Mouse (Mus musculus) common myeloid progenitor, adult 5-6 weeks (primary cell): ENCODE measurements around the gene Nanos2. TPM values are rescaled to one million over a fixed set of nuclear protein-coding genes. Genes with fewer than 3 reads are reported as not detected.

Source experiments
- ATAC-seq: replicated peaks from 2 replicates; pipeline ENCODE4 v1.8.0; 2016; ENCODE audit warnings: low read depth, mild to moderate bottlenecking, moderate TSS enrichment, inconsistent platforms; ENCODE audit not compliant: poor library complexity, severe bottlenecking
- total RNA-seq: library from RNA; stranded (forward); fragments of 200-1000, 187-1606 nt; gene quantifications from 2 replicates; pipeline ENCODE4 v1.2.3, GENCODE M21; 2017

The Nanos2 gene
- total RNA-seq, result not detected in 2 replicates

DNA sequence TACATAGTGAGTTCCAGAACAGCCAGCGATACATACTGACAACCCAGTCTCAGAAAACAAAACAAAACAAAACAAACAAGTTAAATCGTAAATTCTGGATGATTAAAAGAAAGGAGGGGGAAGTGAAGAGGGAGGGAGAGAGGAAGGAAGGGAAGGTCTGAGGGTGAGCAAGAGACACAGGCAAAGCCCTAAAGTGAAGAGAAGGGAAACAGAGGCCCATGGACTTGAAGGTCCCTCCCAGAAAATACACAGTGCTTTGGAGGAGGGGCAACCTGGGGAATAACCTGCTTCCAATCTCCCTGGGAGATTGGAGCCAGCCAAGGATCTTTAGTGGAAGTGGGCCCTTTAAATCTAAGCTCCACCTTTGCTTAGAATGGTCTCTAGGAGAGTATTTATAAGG is at the start of gene Nanos2:
Gene Nanos2 (plus strand): TSS at position 301 of the 400 bp plus-strand sequence.
- ATAC-seq, result no peak

DNA sequence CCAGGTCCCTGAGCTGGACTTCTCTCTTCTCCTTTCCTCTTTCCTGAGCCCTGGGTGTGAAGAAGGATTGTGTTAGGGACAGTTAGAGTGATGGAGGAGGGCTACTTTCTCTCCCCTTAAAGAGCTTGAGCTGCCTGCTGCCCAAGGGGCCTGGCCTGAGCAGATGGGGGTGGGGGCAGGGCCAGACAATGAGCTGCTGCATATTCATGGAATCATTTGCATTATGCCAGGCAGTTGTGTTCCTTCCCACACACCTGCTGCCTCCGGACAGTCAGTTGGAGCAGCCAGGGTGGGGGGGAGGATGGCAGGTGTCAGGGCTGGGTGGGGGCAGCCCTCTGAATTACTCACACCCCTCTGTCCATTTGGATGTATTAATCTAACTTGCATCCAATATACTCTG is 44.8 kb upstream of the Nanos2 start:
- ATAC-seq, result no peak

DNA sequence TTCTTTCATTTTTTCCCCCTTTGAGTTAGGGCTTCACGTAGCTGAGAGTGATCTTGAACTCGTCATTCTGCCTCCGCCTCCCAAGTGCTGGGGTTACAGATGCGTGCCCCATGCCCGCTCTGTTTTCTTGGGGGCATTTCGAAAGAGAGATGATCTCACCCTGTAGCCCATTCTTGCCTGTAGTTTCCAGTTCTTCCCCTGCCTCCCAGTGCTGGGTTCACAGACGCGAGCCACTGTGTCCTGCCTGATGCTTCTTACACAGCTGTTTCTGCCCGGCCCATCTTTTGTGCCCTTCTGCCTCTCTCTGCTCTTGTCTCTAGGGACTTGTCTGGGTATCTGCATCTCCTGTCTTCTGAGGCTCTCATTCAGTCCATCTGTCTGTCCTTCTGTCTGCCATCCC is 44.4 kb upstream of the Nanos2 start:
- ATAC-seq, result no peak

DNA sequence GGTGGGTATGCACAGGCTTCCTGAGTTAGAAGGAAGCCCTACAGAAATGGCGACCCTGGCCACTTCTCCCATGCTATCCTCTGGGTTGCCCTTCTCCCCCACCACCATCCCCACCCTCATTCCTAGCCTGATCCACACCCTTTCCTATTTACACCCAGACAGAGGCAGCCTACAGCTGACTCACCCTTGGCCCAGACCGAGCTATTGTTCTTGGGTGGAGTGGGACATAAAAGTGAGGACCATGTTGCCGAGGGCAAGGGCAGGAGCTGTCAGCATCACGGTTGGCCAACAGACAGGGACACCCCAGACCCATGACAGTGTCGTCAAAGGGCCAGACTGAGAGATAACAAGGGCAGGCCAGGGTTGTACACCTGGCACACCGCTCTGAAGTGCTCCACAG is 39.0 kb upstream of the Nanos2 start:
- ATAC-seq, result no peak

DNA sequence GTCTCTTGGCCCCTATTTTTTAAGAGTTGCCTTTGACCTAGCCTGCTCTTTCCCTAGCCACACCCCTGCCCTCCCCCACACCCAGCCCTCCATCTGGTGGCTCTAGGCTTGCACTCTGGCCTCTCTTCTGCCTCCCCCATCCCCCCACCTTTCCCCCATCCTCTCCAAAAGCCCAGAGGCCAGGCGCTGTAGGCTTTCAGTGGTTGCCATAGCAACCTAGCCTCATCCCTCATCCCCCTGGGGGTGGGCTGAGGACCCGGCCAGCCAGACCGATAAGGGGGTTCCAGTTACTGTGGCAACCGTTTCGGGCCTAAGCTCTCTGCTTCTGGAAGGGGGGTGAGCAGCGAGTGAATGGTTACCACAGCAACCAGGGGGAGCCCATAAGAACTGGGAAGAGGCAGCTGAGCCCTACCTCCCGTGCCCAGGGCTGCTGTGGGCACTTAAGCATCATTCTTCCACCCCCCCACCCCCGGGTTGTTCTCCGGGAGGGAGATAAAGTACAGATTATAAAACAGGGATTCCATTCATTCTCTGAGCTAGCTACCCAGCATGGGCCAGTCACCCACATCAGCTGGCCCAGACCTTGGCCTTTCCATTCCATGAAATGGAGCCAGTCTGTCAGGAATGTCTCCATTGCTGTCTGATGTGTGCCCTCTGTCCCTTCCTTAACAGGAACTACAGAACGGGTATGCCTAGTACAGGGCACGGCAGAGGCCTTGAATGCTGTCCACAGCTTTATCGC is 37.2 kb upstream of the Nanos2 start:
- ATAC-seq, result no peak

DNA sequence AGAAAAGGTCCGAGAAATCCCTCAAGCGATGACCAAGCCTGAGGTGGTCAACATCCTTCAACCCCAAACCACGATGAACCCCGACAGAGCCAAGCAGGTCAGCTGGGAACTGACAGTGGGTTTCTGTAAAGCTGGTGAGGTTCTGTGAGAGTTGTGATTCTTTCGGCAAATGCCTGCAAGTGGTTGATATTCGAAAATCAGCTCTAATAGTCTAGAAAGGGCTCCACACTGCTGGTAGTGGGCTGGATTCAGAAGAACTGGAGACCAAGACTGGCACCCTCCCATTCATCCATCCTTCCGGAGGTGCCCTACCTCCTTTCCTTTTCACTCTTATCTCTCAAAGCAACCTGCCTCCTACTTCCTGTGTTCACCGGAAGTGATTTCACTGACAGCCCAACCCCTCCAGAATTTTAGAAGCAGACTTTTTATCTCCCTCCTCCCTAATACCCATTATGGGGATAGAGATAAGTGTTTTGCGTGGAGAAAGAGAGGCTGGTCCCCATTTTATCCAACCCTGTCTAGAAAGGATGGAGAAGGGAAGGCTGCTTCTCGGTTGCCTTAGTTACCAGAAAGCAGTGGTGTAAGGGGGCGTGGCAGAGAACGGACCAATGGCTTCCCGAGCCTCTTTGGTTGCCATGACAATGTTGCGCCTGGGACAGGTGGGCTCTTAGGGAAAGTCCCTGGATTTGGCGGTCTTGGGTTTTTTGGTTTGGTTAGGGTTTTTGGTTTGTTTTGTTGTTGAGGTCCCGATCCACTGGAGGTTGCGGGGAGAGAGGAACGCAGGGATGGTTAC is 36.5 kb upstream of the Nanos2 start:
- ATAC-seq, result peak; percentile 83

DNA sequence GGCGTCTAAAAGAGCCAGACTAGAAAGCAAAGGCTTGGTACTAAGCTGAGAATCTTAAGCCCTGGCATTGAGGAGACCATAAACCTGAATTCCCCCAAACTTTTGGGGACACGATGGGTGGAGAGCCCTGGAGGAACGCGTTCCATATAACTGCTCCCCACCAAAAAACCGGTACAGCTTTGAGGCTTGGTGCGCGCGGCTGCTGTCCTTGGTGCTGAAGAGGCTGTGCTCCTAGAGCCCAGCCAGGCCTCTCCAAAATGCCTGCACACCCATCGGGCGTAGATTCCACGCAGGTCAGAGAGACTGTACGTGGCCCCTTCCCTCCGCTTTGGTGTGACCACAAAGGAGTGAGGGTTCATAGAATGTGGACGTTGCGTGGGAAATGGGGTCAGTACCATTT is 35.8 kb upstream of the Nanos2 start:
- ATAC-seq, result peak; percentile 84

DNA sequence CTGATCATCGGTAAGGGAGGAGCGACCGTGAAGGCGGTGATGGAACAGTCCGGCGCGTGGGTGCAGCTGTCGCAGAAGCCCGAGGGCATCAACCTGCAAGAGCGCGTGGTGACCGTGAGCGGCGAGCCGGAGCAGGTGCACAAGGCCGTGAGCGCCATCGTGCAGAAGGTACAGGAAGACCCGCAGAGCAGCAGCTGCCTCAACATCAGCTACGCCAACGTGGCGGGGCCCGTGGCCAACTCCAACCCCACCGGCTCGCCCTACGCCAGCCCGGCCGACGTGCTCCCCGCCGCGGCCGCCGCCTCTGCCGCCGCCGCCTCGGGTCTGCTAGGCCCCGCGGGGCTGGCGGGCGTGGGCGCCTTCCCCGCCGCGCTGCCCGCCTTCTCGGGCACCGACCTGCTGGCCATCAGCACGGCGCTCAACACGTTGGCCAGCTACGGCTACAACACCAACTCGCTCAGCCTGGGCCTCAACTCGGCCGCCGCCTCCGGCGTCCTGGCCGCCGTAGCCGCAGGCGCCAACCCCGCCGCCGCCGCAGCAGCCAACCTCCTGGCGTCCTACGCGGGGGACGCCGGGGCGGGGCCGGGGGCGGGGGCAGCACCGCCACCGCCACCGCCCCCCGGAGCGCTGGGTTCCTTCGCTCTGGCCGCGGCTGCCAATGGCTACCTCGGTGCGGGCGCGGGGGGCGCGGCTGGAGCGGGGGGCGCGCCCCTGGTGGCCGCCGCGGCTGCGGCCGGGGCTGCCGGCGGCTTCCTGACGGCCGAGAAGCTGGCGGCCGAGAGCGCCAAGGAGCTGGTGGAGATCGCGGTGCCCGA is 29.4 kb upstream of the Nanos2 start:
- ATAC-seq, result peak; percentile 23; the same call in 1 of the 2 replicates

DNA sequence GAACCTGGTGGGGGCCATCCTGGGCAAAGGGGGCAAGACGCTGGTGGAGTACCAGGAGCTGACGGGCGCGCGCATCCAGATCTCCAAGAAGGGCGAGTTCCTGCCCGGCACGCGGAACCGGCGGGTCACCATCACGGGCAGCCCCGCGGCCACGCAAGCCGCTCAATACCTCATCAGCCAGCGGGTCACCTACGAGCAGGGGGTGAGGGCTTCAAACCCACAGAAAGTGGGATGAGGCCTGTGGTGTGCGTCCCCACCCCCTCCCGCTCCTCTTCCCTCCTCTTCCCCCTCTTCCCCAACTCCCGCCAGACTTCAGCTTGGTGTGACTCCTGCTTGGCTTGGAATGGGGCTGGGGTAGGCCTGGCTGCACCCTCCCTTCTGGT is 28.8 kb upstream of the Nanos2 start:
- 0 out of 2 replicates have a peak, but pooled peaks have one; percentile 16 for ATAC-seq

DNA sequence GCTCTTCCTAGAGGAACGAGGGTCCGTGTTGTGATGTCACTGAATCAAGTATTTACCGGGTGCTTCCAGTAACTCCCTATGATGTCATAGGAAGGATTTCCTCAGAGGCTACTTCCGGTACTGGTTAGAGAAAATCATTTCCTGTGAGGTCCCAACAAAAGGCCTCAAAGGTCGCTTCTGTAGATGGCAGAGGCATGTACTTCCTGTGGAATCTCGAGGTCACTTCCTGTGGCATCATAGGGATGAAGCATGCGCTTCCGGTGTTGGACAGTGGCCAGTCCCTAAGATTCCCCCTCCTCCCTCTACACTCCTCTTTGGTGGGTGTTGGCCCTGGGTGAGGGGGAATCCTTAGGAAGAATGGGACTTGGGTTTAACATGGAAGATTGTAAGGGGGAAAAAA is 27.8 kb upstream of the Nanos2 start:
- no peak for ATAC-seq

DNA sequence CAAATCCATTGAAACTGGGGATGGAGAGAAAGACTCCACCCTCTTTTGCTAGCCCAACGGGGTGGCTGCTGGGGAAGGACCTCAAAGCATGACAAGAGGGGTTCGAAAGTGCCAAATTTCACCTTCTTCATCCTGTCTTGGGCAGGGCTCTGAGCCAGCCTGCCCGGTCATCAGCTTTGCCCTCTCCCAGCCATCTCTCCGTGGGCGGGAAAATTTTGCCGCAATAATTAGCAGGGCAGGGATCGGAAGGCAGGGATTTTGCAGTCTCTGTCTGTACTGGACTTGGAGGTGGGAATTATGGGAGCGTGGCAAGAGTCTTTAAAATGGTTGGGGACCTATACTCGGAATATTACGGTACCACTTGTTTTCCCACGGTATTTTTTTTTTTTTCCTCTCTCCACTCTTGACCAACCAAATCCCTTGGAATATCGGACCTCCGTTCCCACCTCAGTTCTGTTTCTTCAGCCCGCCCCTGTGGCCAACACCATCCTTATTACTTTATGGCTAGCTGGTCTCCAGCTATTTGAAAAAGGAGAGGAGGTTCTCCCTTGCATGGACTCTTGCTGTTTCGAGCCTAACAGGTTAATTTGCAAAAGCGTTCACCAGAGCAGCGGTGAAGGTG is 24.9 kb upstream of the Nanos2 start:
- no peak for ATAC-seq

DNA sequence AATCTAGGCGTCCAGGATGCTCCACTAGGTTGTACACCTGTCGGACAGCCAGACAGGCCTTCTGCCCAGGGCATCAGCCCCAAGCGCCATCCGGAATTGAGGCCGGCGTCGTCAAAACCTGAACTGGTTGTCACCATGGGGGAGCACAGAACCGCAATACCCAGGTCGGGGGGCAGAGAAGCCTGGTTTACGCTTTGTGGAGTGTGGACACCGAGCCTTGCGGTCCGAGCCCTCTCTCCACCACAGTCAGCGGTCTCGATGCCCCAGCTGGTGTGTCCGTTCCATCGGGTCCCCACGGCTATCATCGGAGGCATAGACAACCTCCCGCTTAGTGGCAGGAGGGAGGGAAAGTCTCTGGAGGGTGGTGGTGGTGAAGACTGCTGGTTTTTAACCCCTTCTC is 24.4 kb upstream of the Nanos2 start:
- no peak for ATAC-seq

DNA sequence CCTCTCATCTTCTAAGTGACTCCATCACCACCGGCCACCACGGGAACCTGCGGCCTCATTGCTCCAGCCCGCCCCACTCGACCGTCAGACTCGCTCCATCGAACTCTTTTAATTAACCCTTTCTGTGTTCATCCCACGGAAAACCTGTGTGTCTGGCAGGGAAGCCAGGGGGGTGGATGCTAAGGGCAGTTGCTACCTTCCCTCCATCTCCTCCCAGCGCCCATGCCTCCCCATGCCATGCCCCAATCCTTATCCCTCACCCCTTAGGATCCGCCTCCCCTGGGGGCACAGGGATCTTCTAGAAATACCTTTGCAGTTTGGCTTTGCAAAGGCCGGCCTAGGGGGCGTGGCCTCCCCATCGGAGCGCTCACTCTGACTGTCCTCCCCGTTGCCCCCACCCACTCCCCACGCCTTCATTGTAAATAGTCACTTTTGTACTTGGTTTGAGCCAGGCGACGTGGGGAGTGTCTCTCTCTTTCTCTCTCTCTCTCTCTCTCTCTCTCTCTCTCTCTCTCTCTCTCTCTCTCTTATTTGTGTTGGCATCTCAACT is 23.8 kb upstream of the Nanos2 start:
- no peak for ATAC-seq

DNA sequence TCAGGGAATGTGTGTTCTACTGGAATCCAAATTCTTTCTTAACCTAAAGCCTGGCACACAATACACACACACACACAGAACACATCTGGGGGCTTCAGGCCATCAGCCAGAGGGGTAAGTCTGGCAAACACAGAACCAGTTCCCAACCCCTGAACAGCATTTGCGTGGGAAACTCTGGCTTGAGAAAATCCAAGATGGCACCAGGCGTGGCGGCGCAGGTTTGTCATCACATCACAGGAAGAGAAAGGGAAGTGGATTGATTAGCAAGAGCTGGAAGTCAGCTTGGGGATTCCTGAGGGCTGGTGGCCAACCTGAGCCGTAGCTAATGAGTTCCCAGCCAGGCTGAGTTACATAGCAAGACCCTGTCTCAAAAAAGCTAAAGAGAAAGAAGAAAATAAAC is 21.9 kb upstream of the Nanos2 start:
- ATAC-seq, result no peak

DNA sequence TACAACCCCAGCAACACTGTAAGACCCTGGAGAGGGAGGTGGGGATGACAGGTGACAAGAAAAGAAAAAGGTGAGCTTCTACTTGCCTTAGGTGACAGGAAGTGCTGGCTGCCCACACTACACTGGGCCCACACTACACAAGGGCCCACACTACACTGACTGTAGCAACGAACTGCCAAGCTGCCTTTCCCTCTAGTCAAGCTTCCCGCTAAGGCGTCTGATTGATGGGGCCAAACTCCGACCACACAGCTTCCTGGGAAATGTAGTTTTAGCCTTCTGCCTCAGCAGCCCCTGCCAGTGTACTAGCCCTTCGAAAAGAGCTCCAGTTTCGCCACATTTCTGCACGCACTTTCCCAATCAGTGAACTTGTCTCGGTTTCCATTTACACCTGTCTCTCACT is 19.6 kb upstream of the Nanos2 start:
- ATAC-seq, result 0 out of 2 replicates have a peak, but pooled peaks have one; percentile 26

DNA sequence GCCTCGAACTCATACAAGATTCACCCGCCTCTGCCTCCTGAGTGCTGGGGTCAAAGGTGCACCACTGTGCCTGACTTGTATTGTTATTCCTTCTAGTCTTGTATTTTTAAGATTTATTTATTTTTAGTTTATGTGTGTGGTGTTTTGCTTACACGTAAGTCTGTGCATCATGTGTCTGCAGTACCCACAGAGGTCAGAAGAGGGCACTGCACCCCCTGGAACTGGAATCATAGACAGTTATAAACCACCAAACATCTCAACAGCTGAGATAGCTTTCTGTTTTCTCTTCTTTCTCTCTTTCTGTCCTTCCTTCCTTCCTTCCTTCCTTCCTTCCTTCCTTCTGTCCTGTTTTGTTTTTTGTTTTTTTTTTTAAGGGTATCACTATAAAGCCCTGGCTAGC is 16.2 kb upstream of the Nanos2 start:
- ATAC-seq, result no peak

DNA sequence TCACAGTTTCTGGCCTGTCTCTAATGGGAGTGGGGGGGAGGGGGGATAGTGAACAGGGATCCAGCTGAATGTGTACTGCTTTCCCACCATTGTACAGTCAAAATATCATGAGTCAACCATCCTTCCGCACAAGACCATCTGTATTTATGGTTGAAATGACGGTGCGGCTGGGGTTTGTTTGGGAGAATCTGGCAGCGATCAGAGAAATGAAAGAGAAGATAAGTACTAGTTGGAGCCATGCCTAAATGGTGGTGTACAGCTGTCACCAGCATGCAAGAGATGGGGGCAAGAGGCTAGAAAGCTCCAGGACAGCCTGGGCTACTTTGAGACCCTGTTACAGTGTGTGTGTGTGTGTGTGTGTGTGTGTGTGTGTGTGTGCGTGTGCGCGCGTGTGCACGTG is 8.8 kb upstream of the Nanos2 start:
- no peak for ATAC-seq

DNA sequence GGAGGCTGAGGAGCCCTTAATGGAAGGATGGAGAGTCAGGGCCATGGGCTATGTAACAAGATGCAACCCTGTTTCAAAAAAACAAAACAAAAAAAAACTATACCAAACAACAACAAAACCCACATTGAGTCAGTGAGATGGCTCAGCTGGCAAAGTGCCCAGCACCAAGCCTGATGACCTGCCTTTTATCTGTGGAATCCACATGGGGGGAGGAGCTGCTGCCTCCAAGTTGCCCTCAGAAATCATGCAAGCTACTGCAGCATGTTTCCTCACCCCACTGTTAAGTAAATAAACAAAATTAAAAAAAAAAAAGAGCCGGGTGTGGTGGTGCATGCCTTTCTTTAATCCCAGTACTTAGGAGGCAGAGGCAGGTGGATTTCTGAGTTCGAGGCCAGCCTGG is 697 bp upstream of the Nanos2 start:
- ATAC-seq, result no peak

DNA sequence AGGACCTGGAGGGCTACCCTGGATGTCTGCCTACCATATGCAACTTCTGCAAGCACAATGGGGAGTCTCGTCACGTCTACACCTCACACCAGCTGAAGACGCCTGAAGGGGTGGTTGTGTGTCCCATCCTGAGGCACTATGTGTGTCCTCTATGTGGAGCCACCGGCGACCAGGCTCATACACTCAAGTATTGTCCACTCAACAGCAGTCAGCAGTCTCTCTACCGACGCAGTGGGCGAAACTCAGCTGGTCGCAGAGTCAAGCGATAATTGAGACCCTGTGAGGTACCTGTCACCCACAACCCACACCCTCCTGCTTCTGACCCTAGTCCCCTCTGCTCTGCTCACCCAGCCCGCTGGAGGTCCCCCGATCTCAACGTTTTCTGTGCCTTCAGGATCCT is 547 bp downstream of the Nanos2 start:
- no peak for ATAC-seq

DNA sequence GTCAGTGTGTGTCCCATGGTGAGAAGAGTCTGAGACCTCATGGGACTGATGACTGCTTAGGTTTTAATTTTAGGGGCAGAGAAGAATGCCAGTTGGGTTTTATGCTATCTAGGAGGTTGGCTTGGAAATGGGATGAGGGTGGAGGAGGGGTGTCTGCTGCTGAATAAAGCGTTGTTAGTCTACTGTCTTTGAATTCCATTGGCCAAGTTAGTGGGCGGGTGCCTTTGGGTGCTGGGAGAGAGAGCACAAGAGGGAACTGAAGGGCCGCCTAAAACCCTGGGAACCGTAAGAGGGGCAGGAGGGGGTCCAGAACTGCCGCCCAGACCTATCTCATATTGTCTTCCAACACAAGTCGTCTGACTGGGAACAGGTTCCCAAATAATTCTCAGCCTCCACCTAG is 1.6 kb downstream of the Nanos2 start:
- ATAC-seq, result no peak
